Mouse (Mus musculus): Measurements from ENCODE around the gene Gm5767.

Gene Gm5767

DNA sequence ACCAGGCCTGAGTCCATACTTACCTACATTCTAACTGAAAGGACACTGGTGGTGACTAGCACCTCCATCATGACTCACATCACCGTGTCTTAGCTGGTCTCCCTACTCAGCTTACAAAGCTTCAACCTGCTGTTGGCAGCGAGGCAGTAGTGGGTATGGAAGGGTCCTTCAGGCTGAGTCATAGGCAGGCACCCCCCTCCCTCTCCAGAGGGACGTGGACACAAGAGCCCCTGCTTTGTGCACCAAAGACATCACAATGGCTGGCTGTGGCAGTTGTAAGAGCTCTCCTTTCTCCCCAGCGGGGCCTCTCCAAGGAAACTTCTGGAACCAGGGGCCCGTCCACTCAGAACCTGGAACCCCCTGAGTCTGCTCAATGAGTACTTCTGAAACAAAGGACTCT is at the start of gene Gm5767:
Gene Gm5767 (plus strand): TSS at position 301 of the 400 bp plus-strand sequence.
- no peak for DNase-seq

DNA sequence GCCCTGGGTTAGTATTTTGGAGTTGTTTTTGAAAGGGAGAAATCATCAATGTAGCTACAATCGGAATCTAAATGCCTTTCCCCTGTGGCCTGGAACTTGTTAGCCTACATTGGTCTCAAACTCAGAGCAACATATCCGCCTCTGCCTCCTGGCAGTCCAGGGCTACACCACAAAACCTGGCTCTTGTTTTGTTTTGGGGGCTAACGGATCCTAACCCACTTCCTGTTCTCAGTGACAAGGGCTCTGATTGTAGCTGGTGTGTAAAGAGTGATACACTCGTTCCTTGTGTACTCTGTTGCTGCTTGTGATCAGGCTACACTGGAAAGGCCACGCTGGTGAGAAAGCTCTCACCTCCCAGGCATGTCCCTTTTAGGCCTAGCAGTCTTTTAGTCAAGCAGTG is 49.1 kb upstream of the Gm5767 start:
- no peak for DNase-seq

DNA sequence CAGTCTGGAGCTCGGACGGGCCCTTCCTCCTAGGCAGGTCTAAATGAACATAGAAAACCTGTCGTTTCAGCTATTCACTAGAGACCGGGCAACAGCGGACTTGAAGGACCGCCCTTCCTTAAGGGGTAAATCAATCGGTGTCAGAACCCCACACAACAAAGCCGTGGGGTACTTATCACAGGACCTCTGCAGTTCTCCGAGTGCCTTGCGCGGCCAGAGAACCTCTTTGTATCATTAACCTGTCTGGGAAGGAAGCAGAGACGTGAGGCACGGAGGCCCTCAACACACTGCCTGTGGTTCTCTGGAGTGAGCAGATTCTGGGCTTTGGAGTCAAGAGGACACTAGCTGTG is 43.7 kb upstream of the Gm5767 start:
- DNase-seq = no peak

- DNase-seq = peak; percentile 78 to 84
These were observed 43.1 kb upstream of the Gm5767 start, which contains the start of the genes Pmm2 and Tmem186 for GRCm38 (mm10) chr16:8637217-8638051. TSS of gene Pmm2 (plus strand) at chr16:8637674. TSS of gene Tmem186 (minus strand) at chr16:8637712.

- no peak for DNase-seq
These were observed 42.4 kb upstream of the Gm5767 start for GRCm38 (mm10) chr16:8638131-8638530.

DNA sequence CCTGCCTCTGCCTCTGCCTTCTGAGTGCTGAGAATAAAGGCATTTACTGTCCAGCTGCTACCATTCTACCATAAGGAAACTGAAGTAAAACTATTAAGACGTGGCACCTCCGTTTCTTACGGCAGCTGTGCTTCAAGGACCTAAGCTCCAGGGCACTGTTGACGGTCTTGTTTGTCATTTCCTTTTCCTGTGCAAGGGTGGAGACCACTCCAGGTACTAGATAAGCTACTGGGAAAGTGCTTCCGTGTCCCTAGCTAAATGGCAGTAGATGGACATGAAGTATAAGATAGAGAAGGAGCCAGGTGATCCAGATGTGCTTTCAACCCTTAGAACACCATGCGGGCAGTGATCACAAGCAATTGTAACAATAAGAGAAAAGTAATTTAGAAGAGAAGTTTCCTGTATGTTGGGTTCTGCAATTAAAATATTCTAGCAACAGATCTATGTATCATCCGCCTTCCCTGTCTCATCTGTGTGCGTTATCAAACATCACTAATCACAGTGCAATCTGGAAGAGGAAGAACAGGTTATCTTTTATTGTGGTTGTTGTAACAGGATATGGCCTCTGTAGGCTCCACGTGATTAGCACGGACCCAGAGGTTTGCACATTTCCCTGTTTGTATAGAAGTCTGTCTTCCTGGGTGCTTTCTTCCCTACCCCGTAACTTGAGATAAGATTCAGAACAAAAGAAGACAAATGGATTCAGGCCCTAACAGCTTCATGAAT is 40.9 kb upstream of the Gm5767 start:
- DNase-seq = peak in 1 of 2 experiments; percentile 7

DNA sequence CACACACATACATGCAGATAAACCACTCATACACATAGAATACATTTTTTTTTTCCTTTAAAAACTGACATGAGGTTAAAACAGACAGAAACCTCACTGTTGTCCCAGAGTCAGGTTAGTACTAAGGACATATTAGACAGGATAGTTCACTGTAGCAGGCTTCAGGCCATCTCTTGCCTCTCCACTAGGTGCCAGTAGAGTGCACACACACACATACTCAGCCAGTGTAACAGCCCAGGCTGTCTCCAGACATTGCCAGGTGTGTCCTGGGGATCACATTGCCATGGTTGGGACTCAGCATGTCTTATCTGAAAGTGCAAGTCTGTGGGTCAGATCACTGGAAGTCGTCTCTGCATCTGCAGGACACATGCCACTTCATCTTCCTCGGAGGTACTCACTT is 36.7 kb upstream of the Gm5767 start:
- DNase-seq = peak; percentile 46 to 56

GRCm38 (mm10) chr16:8645546-8645945 is 35.0 kb upstream of the Gm5767 start:
- DNase-seq = no peak

DNA sequence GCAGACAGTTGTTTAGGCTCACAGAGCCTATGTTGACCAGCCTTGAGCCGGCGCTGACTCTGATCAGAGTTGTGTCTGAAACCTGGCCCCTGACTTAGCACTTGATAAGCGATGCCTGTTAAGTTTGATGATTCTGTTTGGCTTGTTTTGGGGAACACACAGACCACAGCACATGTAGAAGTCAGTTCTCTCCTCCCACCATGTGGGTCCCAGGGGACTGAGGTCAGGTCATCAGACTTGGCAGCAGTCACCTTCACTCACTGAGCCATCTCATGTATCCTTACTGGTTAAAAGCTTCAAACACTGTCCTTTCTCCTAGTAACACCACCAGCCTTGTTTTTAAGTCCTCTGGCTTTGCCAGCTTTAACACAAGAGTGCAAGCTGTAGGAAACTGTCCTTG is 30.6 kb upstream of the Gm5767 start:
- DNase-seq = peak in 1 of 2 experiments; percentile 19

- DNase-seq = no peak
These were observed 25.5 kb upstream of the Gm5767 start for GRCm38 (mm10) chr16:8655108-8655507.

DNA sequence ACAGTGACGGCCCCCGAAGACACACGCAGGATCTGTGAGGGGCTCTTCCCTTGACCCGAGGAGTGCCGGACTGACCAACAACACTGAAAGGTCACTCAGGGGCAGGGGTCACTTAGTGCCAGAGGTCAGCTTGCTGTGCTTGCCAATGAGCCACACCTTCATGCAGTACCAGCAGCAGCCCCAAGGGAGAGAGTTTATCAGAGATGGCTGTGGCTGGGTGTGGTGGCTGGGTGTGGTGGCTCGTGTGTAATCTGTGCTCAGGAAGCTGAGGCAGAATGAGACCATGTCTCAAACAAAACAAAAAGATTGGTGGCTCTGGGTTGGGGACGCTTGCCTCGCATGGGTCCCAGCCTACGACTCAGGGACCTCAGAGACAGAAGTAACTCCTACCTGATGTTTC is 25.0 kb upstream of the Gm5767 start:
- DNase-seq = no peak

DNA sequence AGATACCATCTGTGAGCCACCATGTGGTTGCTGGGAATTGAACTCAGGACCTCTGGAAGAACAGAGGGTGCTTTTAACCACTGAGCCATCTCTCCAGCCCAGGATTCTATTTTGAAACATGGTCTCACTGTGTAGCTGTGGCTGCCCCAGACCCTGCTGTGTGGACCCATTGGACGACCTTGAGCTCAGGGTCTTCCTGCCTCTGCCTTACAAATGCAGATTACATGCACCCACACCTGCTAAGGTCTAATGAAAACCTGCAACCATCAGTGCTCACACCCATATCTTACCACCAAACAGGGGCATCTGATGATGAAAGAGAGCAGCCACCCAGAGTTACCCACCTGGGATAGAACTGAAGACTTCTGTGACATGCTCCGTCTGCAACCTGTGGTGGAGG is 24.3 kb upstream of the Gm5767 start:
- DNase-seq = no peak

DNA sequence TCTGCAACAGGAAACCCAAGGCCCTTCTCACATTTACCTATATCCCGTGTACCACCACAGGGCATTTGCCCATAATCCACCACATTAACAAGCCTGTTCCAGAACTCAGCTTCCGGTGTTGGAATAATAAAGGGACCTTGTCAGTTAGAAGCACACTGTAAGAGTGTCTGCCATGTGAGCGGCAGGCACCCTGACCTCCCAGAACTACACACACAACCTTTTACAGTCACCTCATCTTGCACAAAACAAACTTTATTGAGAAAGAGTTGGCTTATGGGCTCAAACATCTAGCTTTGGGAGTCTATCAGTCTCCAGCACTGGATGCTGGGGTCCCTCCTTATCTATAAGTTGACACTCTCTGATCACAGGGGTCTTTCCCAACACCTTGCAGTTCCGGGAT is 22.2 kb upstream of the Gm5767 start:
- DNase-seq = no peak

DNA sequence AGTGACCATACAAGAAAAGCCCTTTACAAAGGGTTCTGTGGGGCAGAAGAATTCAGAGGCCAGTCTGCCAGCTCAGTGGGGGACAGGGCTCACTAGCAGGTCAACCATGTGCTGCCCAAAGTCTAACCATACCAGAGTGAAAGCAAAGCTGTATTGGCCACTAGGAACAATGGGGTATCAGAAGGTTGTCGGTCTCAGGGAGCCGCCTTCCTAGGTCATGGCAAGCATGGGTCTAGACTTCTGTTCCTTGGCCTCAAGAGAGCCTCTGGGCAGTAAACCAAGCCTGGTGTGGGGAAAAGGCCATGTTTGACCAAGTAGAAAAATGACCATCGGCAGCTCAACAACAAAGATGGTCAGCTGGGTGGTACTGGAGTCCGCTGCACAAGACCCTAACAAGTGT is 21.8 kb upstream of the Gm5767 start:
- no peak for DNase-seq

DNA sequence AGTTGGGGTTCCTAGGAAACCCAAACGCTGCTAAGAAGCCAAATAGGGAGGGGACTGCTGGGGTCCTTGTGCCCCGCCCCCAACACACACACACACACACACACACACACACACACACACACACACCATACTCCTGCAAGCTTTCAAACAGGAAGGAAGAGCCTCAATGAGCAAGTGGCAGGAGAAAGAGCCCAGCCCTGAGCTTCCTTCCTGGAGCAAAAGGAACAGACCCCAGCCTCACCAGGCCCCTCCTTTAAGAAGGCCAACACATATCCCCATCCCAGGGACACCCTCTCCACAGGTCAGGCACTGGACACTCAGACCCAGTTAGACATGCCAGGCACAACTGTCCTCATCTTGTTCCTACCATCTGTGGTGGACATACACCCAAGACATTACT is 17.5 kb upstream of the Gm5767 start:
- DNase-seq = no peak

DNA sequence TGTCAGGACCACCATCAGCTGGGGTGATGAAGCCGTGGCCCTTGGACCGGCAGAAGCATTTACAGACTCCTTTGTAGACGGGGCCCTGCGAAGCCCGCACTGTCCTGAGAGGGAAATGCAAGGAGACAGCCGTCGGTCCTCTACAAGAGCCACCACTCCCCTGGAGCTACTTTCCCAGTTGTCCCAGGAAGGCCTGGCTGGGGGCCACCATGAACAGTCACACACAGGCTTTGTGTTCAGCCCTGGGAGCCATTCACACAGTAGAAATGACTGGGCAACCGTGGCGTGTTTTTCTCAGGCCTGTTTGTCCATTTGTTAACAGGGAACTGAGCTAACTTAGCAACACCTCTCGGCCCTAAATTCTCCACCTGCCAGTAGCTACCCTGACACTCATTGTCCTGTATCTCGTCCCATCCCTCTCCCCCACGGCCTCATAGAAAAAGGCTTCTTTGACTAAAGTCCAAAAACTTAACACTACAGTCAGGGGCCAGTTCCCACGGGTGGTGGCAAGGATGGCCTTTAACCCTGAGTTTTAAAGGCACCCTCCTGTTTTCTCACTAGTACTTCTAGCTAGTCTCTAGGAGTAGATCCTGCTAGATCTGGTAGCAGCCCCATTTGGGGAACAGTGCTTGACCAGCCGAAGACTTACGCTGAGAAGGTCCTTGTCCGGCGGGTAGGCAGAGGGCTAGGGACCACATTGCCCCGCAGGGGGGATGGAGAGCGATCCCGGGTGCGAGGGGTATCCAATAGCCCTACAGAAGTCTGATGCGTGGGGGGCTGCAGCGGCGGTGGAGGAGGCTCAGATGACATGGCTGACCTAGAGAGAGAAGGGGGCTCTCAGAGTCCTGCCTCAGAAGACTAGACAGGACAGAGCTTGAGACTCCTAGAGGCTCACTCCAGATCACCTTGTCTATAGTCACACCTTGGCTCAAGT is 16.7 kb upstream of the Gm5767 start:
- no peak for DNase-seq

DNA sequence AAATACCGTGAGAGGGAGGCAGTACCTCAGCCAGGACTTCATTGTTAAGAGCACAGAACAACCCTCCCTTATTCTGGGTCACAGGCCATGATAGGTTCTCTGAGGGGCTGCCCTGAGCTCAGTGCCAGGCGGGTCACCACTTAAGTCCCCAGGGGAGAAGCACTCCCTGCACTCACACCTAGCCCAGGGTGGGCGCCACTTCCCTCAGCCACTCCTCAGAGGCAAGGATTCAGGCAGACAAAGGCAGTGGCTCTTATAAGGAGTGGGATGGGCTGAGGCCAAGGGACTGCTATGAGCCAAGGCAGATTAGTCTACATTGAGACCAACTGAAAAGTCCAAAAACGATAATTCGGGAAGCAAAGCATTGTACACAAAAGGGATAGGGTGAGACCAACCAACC is 15.2 kb upstream of the Gm5767 start:
- DNase-seq = no peak

DNA sequence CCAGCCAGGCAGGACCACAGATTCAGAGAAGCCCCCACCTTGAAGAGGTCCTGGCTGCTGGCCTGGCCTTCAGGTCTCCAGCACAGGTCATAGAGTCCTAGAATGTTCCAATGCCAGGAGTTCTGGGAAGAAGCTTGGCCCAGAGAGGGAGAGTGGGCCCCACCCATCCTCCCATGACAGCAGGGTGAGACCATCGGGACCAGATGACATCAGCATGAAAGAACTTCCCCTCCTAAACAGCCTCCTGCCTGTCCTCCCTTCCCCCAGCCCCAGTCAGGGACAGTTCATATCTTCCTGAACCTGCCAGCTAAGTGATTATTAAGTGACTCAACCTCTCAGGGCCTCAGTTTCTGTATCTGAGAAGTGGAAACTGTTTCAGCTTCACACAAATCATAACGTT is 14.1 kb upstream of the Gm5767 start:
- no peak for DNase-seq

- no peak for DNase-seq
These were observed 13.3 kb upstream of the Gm5767 start for GRCm38 (mm10) chr16:8667261-8667660.

- DNase-seq = no peak
These were observed 12.8 kb upstream of the Gm5767 start for GRCm38 (mm10) chr16:8667814-8668213.

- DNase-seq = no peak
These were observed 12.2 kb upstream of the Gm5767 start for GRCm38 (mm10) chr16:8668386-8668785.

GRCm38 (mm10) chr16:8669432-8669831 is 11.1 kb upstream of the Gm5767 start:
- DNase-seq = no peak

All from B cell, adult 2 months (primary cell).